Mouse (Mus musculus) cerebellum, postnatal 10 days (tissue): ENCODE measurements around the gene Col23a1.
A peak's percentile ranks its signal among the peaks of the same experiment; 100 is the strongest.

Experiments used
- DNase-seq, 2 experiments: peaks; one replicate each; pipeline ENCODE4 v3.0.0; 2021; ENCODE audit warnings: mixed read lengths in 2 of 2

Col23a1 gene

GRCm38 (mm10) chr11:51551253-51551652 is 261.5 kb downstream of the Col23a1 start:
- DNase-seq = peak; percentile 20 to 27

- peak; percentile 31 to 43 for DNase-seq
Observed at GRCm38 (mm10) chr11:51552091-51552490, 262.4 kb downstream of the Col23a1 start.

- DNase-seq = no peak
Observed at GRCm38 (mm10) chr11:51554590-51554989, 264.9 kb downstream of the Col23a1 start.

- DNase-seq = no peak
Observed at GRCm38 (mm10) chr11:51555066-51555465, 265.3 kb downstream of the Col23a1 start.

GRCm38 (mm10) chr11:51563276-51563675 is 273.6 kb downstream of the Col23a1 start:
- no peak for DNase-seq

- DNase-seq = no peak
Observed at GRCm38 (mm10) chr11:51565062-51565461, 275.3 kb downstream of the Col23a1 start.

- no peak for DNase-seq
Observed at GRCm38 (mm10) chr11:51565951-51566350, 276.2 kb downstream of the Col23a1 start.

- no peak for DNase-seq
Observed at GRCm38 (mm10) chr11:51568801-51569200, 279.1 kb downstream of the Col23a1 start.

GRCm38 (mm10) chr11:51576454-51576853 is 286.7 kb downstream of the Col23a1 start:
- peak; percentile 63 to 77 for DNase-seq

- DNase-seq = no peak
Observed at GRCm38 (mm10) chr11:51577587-51577986, 287.9 kb downstream of the Col23a1 start.

- DNase-seq = no peak
Observed at GRCm38 (mm10) chr11:51579024-51579423, 289.3 kb downstream of the Col23a1 start.

- peak; percentile 89 for DNase-seq
Observed at GRCm38 (mm10) chr11:51582713-51583112, 293.0 kb downstream of the Col23a1 start.

GRCm38 (mm10) chr11:51584057-51584430 is 294.3 kb downstream of the Col23a1 start:
- peak in 1 of 2 experiments; percentile 34 for DNase-seq

GRCm38 (mm10) chr11:51584431-51585248 is 294.9 kb downstream of the Col23a1 start, which contains the start of gene Phykpl:
TSS of gene Phykpl (plus strand) at chr11:51584757.
- DNase-seq = peak; percentile 98 to 99

GRCm38 (mm10) chr11:51585608-51586252 is 296.0 kb downstream of the Col23a1 start:
- DNase-seq = no peak

- DNase-seq = no peak
Observed at GRCm38 (mm10) chr11:51586411-51586810, 296.7 kb downstream of the Col23a1 start.

GRCm38 (mm10) chr11:51587059-51587458 is 297.3 kb downstream of the Col23a1 start:
- no peak for DNase-seq

- DNase-seq = no peak
Observed at GRCm38 (mm10) chr11:51588833-51589232, 299.1 kb downstream of the Col23a1 start.

GRCm38 (mm10) chr11:51590002-51590401 is 300.3 kb downstream of the Col23a1 start:
- no peak for DNase-seq

- DNase-seq = peak in 1 of 2 experiments; percentile 34
Observed at GRCm38 (mm10) chr11:51591168-51591567, 301.4 kb downstream of the Col23a1 start.

GRCm38 (mm10) chr11:51591915-51592314 is 302.2 kb downstream of the Col23a1 start:
- no peak for DNase-seq

GRCm38 (mm10) chr11:51593368-51593767 is 303.6 kb downstream of the Col23a1 start:
- DNase-seq = no peak

- no peak for DNase-seq
Observed at GRCm38 (mm10) chr11:51593849-51594248, 304.1 kb downstream of the Col23a1 start.
